Mouse (Mus musculus) lung, postnatal 0 days (tissue): ENCODE measurements around the gene Uqcrh.

Source experiments
- CTCF ChIP-seq: IDR thresholded peaks from 2 replicates; pipeline ENCODE4 v1.5.1; 2016; ENCODE audit warnings: antibody characterized with exemption, mild to moderate bottlenecking
- EP300 ChIP-seq: IDR thresholded peaks from 2 replicates; pipeline ENCODE4 v1.6.1; 2016; ENCODE audit warnings: antibody characterized with exemption, mild to moderate bottlenecking, control low read depth

- TF ChIP-seq CTCF = peak; percentile 56
- TF ChIP-seq EP300 = no peak
These were observed 49.0 kb upstream of the Uqcrh start, which contains the start of the genes Rad54l and Pomgnt1 for GRCm38 (mm10) chr4:116123602-116124519.
